Mouse (Mus musculus): ENCODE measurements around the gene Tmtc4. TPM values are rescaled to one million over a fixed set of nuclear protein-coding genes. Genes with fewer than 3 reads are reported as not detected.

Gene Tmtc4
- total and polyA plus RNA-seq, 3 experiments, result 5.7 to 10.2 (median 7.3) TPM

DNA sequence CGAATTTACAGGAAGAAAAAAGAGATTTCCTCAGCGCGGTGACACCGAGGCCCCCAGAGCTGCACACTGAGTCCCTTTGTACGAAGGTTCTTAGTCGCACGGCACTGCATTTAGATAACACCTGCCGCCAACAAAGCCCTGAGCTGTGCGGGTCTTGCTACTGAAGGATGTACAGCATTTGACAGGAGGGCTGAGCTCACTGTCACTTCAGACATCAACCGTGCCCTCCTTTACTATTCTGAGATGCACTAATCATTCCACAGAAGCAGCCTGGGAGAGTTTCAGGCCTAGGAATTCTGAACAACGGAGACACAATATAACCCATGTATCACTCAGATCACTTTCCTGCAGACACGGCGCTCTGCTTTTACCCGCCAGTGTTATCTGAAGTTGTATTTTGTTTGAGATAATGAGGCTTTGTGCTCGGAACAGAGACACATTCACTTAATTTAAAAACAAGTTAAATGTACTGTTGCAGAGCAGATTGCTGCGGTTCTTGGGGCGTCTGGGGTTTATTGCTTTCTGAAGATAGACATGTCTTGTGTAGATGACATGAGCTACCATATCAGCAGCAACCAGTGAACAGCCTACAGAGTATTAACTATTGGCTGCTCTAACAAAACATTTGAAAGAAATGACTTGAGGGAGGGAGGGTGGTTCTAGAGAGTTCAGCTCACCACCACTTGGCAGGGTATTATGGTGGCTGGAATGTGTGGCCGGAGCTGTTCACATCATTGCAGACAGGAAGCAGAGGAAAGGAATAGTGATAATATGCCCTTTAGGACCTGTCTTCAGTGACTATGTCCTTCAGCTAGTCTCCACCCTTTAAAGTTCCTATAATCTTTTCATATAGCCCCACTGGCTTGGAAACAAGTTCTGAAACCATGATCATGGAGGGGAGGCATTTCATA, 25.5 kb upstream of the Tmtc4 start:
- TF ChIP-seq POLR2A (IDR thresholded peaks at IDR 0.05; ENCODE audit: insufficient read depth, low read depth, low read length), result no peak
- intact Hi-C loops (cut with DNase I), result no loop called here
- no peak for DNase-seq
- Histone ChIP-seq H3K36me3 (ENCODE audit: control insufficient read depth, insufficient read depth, low read length) (no peaks in the 10 kb centered on the region), H3K4me3 (no peak overlapping the region), H3K4me1 (ENCODE audit: control insufficient read depth, insufficient read depth, low read length) (no peaks in the 10 kb centered on the region), H3K9ac (ENCODE audit: low read depth, low read length) (no peak overlapping the region), H3K27me3 (ENCODE audit: control insufficient read depth, insufficient read depth, low read length) (no peaks in the 10 kb centered on the region), H3K79me2 (replicated peaks; ENCODE audit: control insufficient read depth, insufficient read depth, low read length) (no peaks in the 10 kb centered on the region), H3K27ac (no peak overlapping the region)
- WGBS, result 29% methylated on average over 18 of the region's 18 CpGs

GRCm38 (mm10) chr14:123008672-123009071, 24.8 kb upstream of the Tmtc4 start:
- no peak overlapping the region for H3K9ac ChIP-seq (ENCODE audit: low read depth, low read length)
- no peaks in the 10 kb centered on the region for H3K36me3 ChIP-seq (ENCODE audit: control insufficient read depth, insufficient read depth, low read length)
- no peaks in the 10 kb centered on the region for H3K4me1 ChIP-seq (ENCODE audit: control insufficient read depth, insufficient read depth, low read length)
- H3K27me3 ChIP-seq (ENCODE audit: control insufficient read depth, insufficient read depth, low read length), result no peaks in the 10 kb centered on the region
- WGBS, result 74% methylated on average over 2 of the region's 2 CpGs
- H3K79me2 ChIP-seq (replicated peaks; ENCODE audit: control insufficient read depth, insufficient read depth, low read length), result no peaks in the 10 kb centered on the region
- intact Hi-C loops (cut with DNase I), result no loop called here
- TF ChIP-seq CTCF (IDR thresholded peaks at IDR 0.05) (no peak), EP300 (IDR thresholded peaks at IDR 0.05; ENCODE audit: insufficient read depth, low read depth, low read length) (no peak), POLR2A (IDR thresholded peaks at IDR 0.05; ENCODE audit: insufficient read depth, low read depth, low read length) (no peak)
- no peak overlapping the region for H3K4me3 ChIP-seq
- DNase-seq, result no peak
- H3K27ac ChIP-seq, result no peak overlapping the region

- no peaks in the 10 kb centered on the region for H3K36me3 ChIP-seq (ENCODE audit: control insufficient read depth, insufficient read depth, low read length)
- H3K27ac ChIP-seq, result no peak overlapping the region
- H3K4me3 ChIP-seq, result no peak overlapping the region
- no peak for TF ChIP-seq POLR2A (IDR thresholded peaks at IDR 0.05; ENCODE audit: insufficient read depth, low read depth, low read length)
- no peak for TF ChIP-seq CTCF (IDR thresholded peaks at IDR 0.05)
- no peak for TF ChIP-seq EP300 (IDR thresholded peaks at IDR 0.05; ENCODE audit: insufficient read depth, low read depth, low read length)
- 87% methylated on average over 1 of the region's 1 CpGs for WGBS
- DNase-seq, result no peak
- intact Hi-C loops (cut with DNase I), result no loop called here
- H3K79me2 ChIP-seq (replicated peaks; ENCODE audit: control insufficient read depth, insufficient read depth, low read length), result no peaks in the 10 kb centered on the region
- no peaks in the 10 kb centered on the region for H3K27me3 ChIP-seq (ENCODE audit: control insufficient read depth, insufficient read depth, low read length)
- H3K4me1 ChIP-seq (ENCODE audit: control insufficient read depth, insufficient read depth, low read length), result no peaks in the 10 kb centered on the region
- no peak overlapping the region for H3K9ac ChIP-seq (ENCODE audit: low read depth, low read length)
Measured at GRCm38 (mm10) chr14:123003715-123004114, 19.9 kb upstream of the Tmtc4 start.

DNA sequence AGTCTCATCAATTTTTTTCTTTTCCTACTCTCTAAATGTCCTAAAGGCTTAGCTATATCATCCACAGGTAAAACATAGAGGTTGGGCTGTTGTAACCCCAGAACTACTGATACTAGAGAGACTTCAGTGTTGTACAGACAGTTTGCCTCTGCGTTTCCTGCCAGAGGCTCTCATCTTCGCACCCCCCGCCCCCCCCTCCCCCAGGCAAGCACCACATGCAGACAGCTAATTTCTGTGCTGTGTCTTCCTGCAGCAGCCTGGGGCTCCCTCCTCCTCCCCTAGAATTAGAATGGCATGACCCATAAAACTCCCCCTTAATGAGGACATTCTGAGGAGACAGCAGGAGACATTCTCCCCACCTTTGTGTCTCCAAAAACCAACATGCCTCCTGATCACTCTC, 17.6 kb upstream of the Tmtc4 start:
- Histone ChIP-seq H3K4me1 (ENCODE audit: control insufficient read depth, insufficient read depth, low read length) (no peaks in the 10 kb centered on the region), H3K9ac (ENCODE audit: low read depth, low read length) (no peak overlapping the region), H3K27me3 (ENCODE audit: control insufficient read depth, insufficient read depth, low read length) (no peaks in the 10 kb centered on the region), H3K79me2 (replicated peaks; ENCODE audit: control insufficient read depth, insufficient read depth, low read length) (no peaks in the 10 kb centered on the region), H3K36me3 (ENCODE audit: control insufficient read depth, insufficient read depth, low read length) (no peaks in the 10 kb centered on the region), H3K4me3 (no peak overlapping the region), H3K27ac (no peak overlapping the region)
- WGBS, result 45% methylated on average over 3 of the region's 3 CpGs
- no peak for DNase-seq
- intact Hi-C loops (cut with DNase I), result no loop called here
- TF ChIP-seq POLR2A (IDR thresholded peaks at IDR 0.05; ENCODE audit: insufficient read depth, low read depth, low read length) (no peak), EP300 (IDR thresholded peaks at IDR 0.05; ENCODE audit: insufficient read depth, low read depth, low read length) (no peak), CTCF (IDR thresholded peaks at IDR 0.05) (no peak)

- Histone ChIP-seq H3K27ac (no peak overlapping the region), H3K4me1 (ENCODE audit: control insufficient read depth, insufficient read depth, low read length) (no peaks in the 10 kb centered on the region), H3K36me3 (ENCODE audit: control insufficient read depth, insufficient read depth, low read length) (no peaks in the 10 kb centered on the region), H3K9ac (ENCODE audit: low read depth, low read length) (no peak overlapping the region), H3K79me2 (replicated peaks; ENCODE audit: control insufficient read depth, insufficient read depth, low read length) (no peaks in the 10 kb centered on the region), H3K27me3 (ENCODE audit: control insufficient read depth, insufficient read depth, low read length) (no peaks in the 10 kb centered on the region), H3K4me3 (no peak overlapping the region)
- TF ChIP-seq POLR2A (IDR thresholded peaks at IDR 0.05; ENCODE audit: insufficient read depth, low read depth, low read length), result no peak
- no peak for TF ChIP-seq CTCF (IDR thresholded peaks at IDR 0.05)
- no peak for TF ChIP-seq EP300 (IDR thresholded peaks at IDR 0.05; ENCODE audit: insufficient read depth, low read depth, low read length)
- 77% methylated on average over 1 of the region's 1 CpGs for WGBS
- no peak for DNase-seq
- intact Hi-C loops (cut with DNase I), result no loop called here
Measured at GRCm38 (mm10) chr14:122997465-122997864, 13.6 kb upstream of the Tmtc4 start.

- intact Hi-C loops (cut with DNase I), result no loop called here
- no peak for DNase-seq
- no peaks in the 10 kb centered on the region for H3K27me3 ChIP-seq (ENCODE audit: control insufficient read depth, insufficient read depth, low read length)
- H3K9ac ChIP-seq (ENCODE audit: low read depth, low read length), result no peak overlapping the region
- WGBS, result 85% methylated on average over 2 of the region's 2 CpGs
- H3K79me2 ChIP-seq (replicated peaks; ENCODE audit: control insufficient read depth, insufficient read depth, low read length), result no peaks in the 10 kb centered on the region
- no peak for TF ChIP-seq CTCF (IDR thresholded peaks at IDR 0.05)
- TF ChIP-seq POLR2A (IDR thresholded peaks at IDR 0.05; ENCODE audit: insufficient read depth, low read depth, low read length), result no peak
- no peak for TF ChIP-seq EP300 (IDR thresholded peaks at IDR 0.05; ENCODE audit: insufficient read depth, low read depth, low read length)
- no peaks in the 10 kb centered on the region for H3K4me1 ChIP-seq (ENCODE audit: control insufficient read depth, insufficient read depth, low read length)
- no peaks in the 10 kb centered on the region for H3K36me3 ChIP-seq (ENCODE audit: control insufficient read depth, insufficient read depth, low read length)
- H3K27ac ChIP-seq, result no peak overlapping the region
- no peak overlapping the region for H3K4me3 ChIP-seq
Measured at GRCm38 (mm10) chr14:122993935-122994334, 10.1 kb upstream of the Tmtc4 start.

All from heart, adult 2 months (tissue).